Mouse (Mus musculus) urinary bladder, postnatal 14 days (tissue): ENCODE results near the gene Chp1.
"Not testable (repeated sequence)": the region's sequence is repeated elsewhere in the genome, so short reads cannot be mapped to it uniquely, and the experiment has no call there.

ENCODE experiments used
- DNase-seq: peaks from one replicate; pipeline ENCODE4 v3.0.0; 2021; ENCODE audit warnings: low spot score

The Chp1 gene

GRCm38 (mm10) chr2:119547522-119548370, at the start of gene Chp1, which contains the start of gene Exd1:
Gene Chp1, plus strand, starts transcription at chr2:119547697.
Gene Exd1, minus strand, starts transcription at chr2:119547627.
- DNase-seq, result peak; percentile 100

- DNase-seq, result no peak
Observed at GRCm38 (mm10) chr2:119498859-119499258, 48.6 kb upstream of the Chp1 start.

GRCm38 (mm10) chr2:119500965-119501652, 46.4 kb upstream of the Chp1 start:
- no peak for DNase-seq

DNA sequence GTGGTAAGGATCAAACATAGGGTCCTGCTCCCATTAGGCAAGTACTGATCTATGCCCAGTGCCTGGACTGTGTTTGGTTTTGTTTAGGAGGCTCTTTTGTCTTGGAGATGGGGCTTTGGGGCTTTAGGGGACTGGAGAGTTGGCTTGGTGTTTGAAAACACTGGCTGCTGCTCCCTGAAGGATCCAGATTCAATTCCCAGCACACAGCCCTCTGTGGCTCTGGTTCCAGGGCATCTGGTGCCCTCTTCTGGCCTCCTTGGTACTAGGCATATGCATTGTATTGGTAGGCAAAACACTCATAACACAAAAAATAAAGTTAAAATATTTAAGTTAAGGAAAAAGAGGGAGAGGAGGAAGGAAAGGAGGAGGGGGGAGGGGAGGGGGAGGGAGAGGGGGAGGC, 40.4 kb upstream of the Chp1 start:
- no peak for DNase-seq

DNA sequence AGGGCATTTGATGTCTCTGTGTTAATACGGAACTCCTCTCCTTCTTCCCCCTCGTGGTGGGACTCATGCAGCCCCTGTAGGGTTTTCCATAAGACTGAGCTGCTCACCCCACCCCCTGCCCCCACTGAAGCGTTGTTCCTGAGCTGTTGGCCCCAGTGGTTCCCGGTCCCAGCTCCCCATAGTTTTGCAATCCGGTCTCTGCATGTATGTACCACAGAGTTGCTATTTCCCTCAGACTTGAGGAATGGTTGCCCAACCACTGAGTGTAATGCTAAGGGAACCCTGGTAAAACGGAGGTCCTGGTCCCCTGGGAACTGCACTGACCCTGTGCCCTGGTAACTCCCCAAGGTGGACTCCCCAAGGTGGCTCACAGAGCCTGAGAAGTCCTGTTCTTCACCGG, 39.0 kb upstream of the Chp1 start:
- not testable (repeated sequence) for DNase-seq

GRCm38 (mm10) chr2:119510856-119511255, 36.6 kb upstream of the Chp1 start:
- DNase-seq, result no peak

DNA sequence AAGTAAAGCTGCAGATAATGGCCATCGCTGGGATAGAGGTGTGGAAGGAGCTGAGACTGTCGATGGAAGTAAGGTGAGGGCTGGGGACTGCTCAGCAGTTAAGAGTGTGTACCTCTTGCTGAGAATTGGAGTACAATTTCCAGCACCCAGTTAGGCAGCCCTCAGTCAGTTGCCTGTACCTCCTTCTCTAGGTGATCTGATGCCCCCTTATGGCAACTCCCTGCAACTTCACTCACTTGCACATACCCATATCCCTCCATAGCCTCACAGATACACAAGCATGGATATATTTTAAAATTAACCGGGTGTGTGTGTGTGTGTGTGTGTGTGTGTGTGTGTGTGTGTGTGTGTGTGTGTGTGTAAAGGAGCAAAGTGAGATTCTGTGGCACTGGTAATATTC, 35.2 kb upstream of the Chp1 start:
- no peak for DNase-seq

DNA sequence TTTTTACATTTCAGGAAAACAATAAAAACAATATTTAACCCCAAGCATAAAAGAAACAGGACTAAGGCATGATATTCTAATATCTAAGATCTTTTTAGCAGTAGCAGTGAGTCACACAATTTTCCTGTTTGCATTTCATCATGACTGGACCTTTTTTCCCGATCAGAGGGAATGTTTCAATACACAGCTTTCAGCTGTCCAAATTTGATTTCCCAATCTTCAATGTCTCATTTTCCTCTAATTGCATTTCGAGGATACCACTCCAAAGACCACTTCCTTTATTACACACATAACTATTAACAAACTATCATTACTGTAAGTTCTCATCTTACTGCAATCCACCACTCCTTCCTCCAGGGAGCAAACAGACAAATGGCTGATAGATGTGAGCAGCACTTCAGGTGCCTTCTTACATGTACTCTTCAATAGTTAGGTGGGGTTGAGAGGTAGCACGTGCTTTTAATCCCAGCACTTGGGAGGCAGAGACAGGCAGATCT, 33.4 kb upstream of the Chp1 start:
- DNase-seq, result no peak

DNA sequence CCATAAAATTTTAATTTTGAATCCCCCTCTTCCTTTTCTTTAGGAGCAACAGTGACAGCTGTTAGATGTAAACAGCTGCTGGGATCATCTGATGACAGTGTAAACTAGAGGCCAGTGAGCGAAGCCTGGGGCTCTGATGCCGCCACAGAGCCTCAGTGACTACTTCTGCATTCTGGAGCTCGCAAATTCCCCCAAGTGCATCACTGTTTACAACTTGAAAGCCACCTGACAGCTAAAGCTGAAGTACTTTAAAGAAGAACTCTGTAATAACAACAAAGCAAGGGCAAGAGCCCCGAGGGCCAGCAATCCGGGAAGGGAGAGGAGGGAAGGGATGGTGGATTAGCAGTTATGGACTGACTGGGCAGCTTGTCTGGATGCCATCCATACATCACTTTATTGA, 30.7 kb upstream of the Chp1 start:
- no peak for DNase-seq

DNA sequence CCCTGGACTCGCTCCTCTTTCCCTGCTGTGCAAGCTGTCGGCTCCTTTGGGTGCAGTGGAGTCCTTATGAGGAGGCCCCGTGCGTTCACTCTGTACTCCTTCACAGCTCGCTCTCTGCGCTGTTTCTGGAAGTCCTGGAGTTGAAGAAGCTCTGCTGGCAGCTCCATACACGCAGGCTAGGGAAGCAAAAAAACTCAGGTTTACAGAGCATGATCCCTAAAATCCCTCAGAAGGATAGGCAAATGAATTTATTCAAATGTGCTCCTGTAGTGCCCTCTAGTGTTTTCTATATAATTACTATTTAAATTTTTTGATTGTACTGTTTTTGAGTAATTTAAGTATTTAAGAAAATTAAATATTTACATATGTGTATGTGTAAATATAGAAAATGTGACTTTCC, 26.9 kb upstream of the Chp1 start:
- DNase-seq, result peak; percentile 5

DNA sequence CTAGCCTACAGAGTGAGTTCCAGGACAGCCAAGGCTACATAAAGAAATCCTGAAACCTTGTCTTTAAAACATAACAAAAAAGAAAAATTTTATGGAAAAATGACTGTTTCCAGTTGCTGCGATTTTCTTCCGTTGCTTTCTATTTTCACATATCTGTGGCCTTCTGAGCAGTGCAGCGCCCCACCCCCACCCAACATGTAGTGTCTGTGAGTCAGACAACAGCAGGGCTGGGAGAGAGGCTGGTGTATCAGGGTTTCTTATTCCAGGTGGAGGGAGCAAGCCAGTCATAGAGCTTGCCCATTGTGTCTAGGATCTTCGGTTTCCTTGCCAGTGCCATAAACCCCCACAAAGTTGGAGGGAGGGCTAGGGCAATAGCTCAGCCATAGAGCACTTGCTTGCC, 23.7 kb upstream of the Chp1 start:
- DNase-seq, result no peak

- DNase-seq, result no peak
Observed at GRCm38 (mm10) chr2:119525422-119525821, 22.1 kb upstream of the Chp1 start.

DNA sequence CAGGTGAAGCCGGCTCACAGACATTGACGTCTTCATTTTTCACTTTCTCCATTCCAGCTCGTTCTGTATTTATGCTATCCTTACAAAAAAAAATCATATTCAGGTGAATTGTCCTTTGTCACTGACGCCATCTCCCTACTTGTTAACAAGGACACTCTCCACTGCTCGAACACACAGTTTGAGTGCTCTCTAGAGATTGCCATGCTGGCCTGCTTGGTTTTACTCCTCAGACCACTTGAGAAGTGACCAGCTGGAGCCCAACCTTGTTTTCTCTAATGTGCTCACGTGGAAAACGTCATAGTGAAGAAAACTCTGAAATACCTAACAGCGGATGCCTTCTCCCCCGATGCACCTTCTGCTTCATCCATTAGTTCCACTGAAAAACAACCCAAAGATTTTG, 8.7 kb upstream of the Chp1 start:
- DNase-seq, result no peak

DNA sequence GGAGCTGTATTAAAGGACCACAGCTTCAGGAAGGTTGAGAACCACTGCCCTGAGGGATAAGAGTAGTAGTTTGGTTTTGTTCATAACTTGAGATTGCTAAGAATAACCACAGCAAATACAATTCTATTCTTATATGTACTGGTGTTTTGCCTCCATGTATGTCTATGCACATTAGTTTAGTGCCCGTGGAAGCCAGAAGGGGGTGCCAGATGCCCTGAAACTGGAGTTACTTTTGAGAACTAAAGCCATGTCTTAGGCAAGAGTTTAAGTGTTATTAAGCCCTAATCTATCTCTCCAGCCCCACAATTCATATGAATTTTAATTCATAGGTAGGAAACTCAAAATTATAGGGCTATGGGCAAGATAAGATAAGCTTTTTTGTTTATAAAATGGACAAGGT, 5.4 kb upstream of the Chp1 start:
- peak; percentile 72 for DNase-seq

- DNase-seq, result no peak
Observed at GRCm38 (mm10) chr2:119543656-119544055, 3.8 kb upstream of the Chp1 start.

- peak; percentile 90 for DNase-seq
Observed at GRCm38 (mm10) chr2:119546848-119547521, 512 bp upstream of the Chp1 start.

DNA sequence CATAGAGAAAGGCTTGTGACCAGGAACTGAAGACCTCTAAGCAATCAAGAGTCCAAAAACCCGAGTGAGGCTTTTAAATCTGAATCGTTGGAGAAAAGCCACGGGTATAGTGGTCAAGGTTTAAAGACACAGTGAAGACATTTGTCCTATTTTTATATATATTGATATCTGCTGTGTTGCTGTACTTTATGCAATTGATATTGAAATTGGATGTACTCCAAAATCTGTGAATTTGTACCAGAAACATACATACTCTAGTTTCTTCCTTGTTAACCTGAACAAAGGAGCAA, 819 bp downstream of the Chp1 start:
- no peak for DNase-seq

DNA sequence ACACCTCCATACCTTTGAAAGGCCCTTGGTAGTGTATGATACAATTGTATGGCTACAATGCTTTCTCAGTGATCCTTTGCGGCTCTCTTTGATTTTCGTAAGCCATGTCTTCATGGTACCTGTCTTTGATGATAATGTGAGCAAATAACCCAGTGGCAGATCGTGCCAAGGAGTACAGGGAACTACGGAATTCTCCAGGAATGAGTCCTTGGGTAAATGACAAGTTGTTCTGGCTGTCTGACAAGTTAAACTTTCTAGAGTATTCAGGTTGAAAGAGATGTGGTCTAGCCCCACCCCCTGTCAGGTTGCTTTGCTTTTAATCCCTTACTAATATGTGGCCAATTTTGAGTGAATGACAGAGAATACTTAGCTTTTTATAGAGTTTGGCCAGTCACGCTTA, 1.2 kb downstream of the Chp1 start:
- peak; percentile 4 for DNase-seq

GRCm38 (mm10) chr2:119549678-119550077, 2.2 kb downstream of the Chp1 start:
- DNase-seq, result no peak

GRCm38 (mm10) chr2:119558039-119558438, 10.5 kb downstream of the Chp1 start:
- DNase-seq, result no peak

DNA sequence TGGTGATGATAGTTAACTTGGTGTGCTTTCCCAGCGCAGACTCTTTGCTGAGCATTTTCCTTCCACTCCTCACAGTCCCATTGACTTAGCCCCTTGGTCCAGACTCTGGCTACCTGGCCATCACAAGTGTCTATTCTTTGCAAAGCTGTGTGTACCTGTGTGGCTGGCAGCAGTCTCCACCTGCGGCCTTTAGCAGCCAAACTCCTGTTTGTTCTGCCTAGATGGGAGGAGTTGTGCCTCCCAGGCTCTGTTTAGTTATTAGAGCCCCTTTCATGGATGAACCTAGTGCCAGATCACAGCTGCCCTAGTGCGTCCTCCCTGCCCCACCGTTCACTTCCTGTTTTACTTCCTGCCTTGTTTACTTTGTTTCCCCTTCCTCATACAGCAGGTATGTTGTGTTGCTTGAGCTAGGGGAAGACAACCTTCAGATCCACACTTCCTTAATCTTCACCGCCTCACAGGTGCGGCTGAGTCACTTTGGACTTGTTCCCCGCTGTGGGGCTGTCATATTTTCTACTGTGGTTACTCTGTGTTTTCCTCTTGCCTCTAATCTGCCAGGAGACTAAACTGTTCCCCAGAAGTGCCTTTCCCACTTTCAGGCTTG, 11.3 kb downstream of the Chp1 start:
- DNase-seq, result peak; percentile 9

- DNase-seq, result no peak
Observed at GRCm38 (mm10) chr2:119561794-119562193, 14.3 kb downstream of the Chp1 start.

- no peak for DNase-seq
Observed at GRCm38 (mm10) chr2:119565284-119565683, 17.8 kb downstream of the Chp1 start.
